Mouse (Mus musculus) CH12.LX (cell line): ENCODE results near the gene Clic5. TPM values are rescaled to one million over a fixed set of nuclear protein-coding genes. Genes with fewer than 3 reads are reported as not detected.

Experiments used
- DNase-seq: peaks from one replicate; pipeline ENCODE4 v3.0.0-alpha.2; 2013; ENCODE audit errors: extremely low read depth
- H3K27ac ChIP-seq: 2 replicates; pipeline ENCODE4 v1.5.1; 2012; ENCODE audit warnings: low read depth, mild to moderate bottlenecking, control low read depth, moderate library complexity; ENCODE audit not compliant: insufficient read depth
- H3K27me3 ChIP-seq: replicated peaks from 2 replicates; pipeline ENCODE3; 2012; ENCODE audit warnings: inconsistent platforms
- H3K36me3 ChIP-seq, 2 experiments: replicated peaks in 1 of 2; 2 replicates each; pipeline versions ENCODE3 to v1.6.1; 2012; ENCODE audit warnings: inconsistent platforms in 1 of 2, low read length in 1 of 2, mild to moderate bottlenecking in 1 of 2, mixed read lengths in 1 of 2, moderate library complexity in 1 of 2; ENCODE audit not compliant: control insufficient read depth in 1 of 2, insufficient read depth in 1 of 2
- H3K4me1 ChIP-seq, 2 experiments: 2 replicates each; pipeline ENCODE4 v1.6.1; 2012; ENCODE audit warnings: inconsistent platforms in 1 of 2, moderate library complexity in 1 of 2; ENCODE audit not compliant: insufficient read depth in 2 of 2, control insufficient read depth in 1 of 2
- H3K4me2 ChIP-seq: 2 replicates; pipeline ENCODE4 v1.6.1; 2012; ENCODE audit warnings: low read depth, mild to moderate bottlenecking, control low read depth; ENCODE audit not compliant: poor library complexity, insufficient read depth, severe bottlenecking
- H3K4me3 ChIP-seq, 3 experiments: fragments of 150-350 bp in 1 of 3; sonication (generic) in 1 of 3; replicated peaks in 1 of 3; 2 replicates each; pipeline versions ENCODE3 to v1.5.1; 2011 to 2012; ENCODE audit warnings: low read depth in 2 of 3, low read length in 2 of 3, mild to moderate bottlenecking in 2 of 3, moderate library complexity in 2 of 3, control low read depth in 1 of 3, improper control_type of control experiment in 1 of 3, inconsistent platforms in 1 of 3, mixed read lengths in 1 of 3; ENCODE audit not compliant: poor library complexity in 1 of 3
- H3K79me2 ChIP-seq: replicated peaks from 2 replicates; pipeline ENCODE4 v1.6.1; 2012; ENCODE audit warnings: mild to moderate bottlenecking, moderate library complexity; ENCODE audit not compliant: control insufficient read depth, poor library complexity, insufficient read depth, severe bottlenecking; ENCODE audit errors: extremely low read depth
- H3K9ac ChIP-seq: 2 replicates; pipeline ENCODE4 v1.6.1; 2012; ENCODE audit warnings: low read depth, mild to moderate bottlenecking, control low read depth, moderate library complexity; ENCODE audit not compliant: insufficient read depth
- H3K9me3 ChIP-seq: replicated peaks from 2 replicates; pipeline ENCODE3; 2012; ENCODE audit warnings: low read length, inconsistent platforms, mixed read lengths
- BHLHE40 ChIP-seq: IDR thresholded peaks from 2 replicates; pipeline ENCODE4 v1.6.1; 2011; ENCODE audit warnings: mild to moderate bottlenecking, low read depth, low read length, improper control_type of control experiment
- CHD1 ChIP-seq: IDR thresholded peaks from 2 replicates; pipeline ENCODE4 v1.6.1; 2012; ENCODE audit warnings: low read depth, low read length, improper control_type of control experiment, inconsistent platforms
- CTCF ChIP-seq, 2 experiments: IDR thresholded peaks in 1 of 2; conservative IDR thresholded peaks in 1 of 2; 2 replicates each; pipeline ENCODE4 v1.5.1; 2011 to 2012; ENCODE audit warnings: low read depth in 2 of 2, low read length in 2 of 2, improper control_type of control experiment in 1 of 2, inconsistent platforms in 1 of 2, mild to moderate bottlenecking in 1 of 2, moderate library complexity in 1 of 2
- E2F4 ChIP-seq: IDR thresholded peaks from 2 replicates; pipeline ENCODE4 v1.6.1; 2011; ENCODE audit warnings: low read depth, low read length, improper control_type of control experiment; ENCODE audit not compliant: insufficient replicate concordance
- EP300 ChIP-seq: IDR thresholded peaks from 2 replicates; pipeline ENCODE4 v1.6.1; 2011; ENCODE audit warnings: low read length, improper control_type of control experiment
- HCFC1 ChIP-seq: IDR thresholded peaks from 2 replicates; pipeline ENCODE4 v1.6.1; 2012; ENCODE audit warnings: low read depth, mild to moderate bottlenecking, inconsistent platforms, low read length, improper control_type of control experiment
- IRF4 ChIP-seq: IDR thresholded peaks from 2 replicates; pipeline ENCODE4 v1.6.1; 2014; ENCODE audit warnings: low read depth, mild to moderate bottlenecking, inconsistent platforms, low read length, improper control_type of control experiment
- KAT2A ChIP-seq: IDR thresholded peaks from 2 replicates; pipeline ENCODE4 v1.6.1; 2012; ENCODE audit warnings: low read length, improper control_type of control experiment, inconsistent platforms; ENCODE audit not compliant: insufficient replicate concordance
- MAFK ChIP-seq: IDR thresholded peaks from 2 replicates; pipeline ENCODE4 v1.6.1; 2011; ENCODE audit warnings: low read length, improper control_type of control experiment; ENCODE audit not compliant: insufficient replicate concordance
- MAX ChIP-seq: IDR thresholded peaks from 2 replicates; pipeline ENCODE4 v1.6.1; 2011; ENCODE audit warnings: low read length, improper control_type of control experiment
- MAZ ChIP-seq: IDR thresholded peaks from 2 replicates; pipeline ENCODE4 v1.6.1; 2012; ENCODE audit warnings: low read depth, mild to moderate bottlenecking, inconsistent platforms, low read length, improper control_type of control experiment, moderate library complexity
- MEF2A ChIP-seq: IDR thresholded peaks from 2 replicates; pipeline ENCODE4 v1.6.1; 2014; ENCODE audit warnings: low read depth, mild to moderate bottlenecking, inconsistent platforms, low read length, improper control_type of control experiment, borderline replicate concordance
- MYC ChIP-seq: IDR thresholded peaks from 2 replicates; pipeline ENCODE4 v1.6.1; 2011; ENCODE audit warnings: low read depth, mild to moderate bottlenecking, improper control_type of control experiment, low read length
- POLR2AphosphoS2 ChIP-seq: IDR thresholded peaks from 2 replicates; pipeline ENCODE4 v1.6.1; 2011; ENCODE audit warnings: low read depth, low read length, improper control_type of control experiment
- RAD21 ChIP-seq: IDR thresholded peaks from 2 replicates; pipeline ENCODE4 v1.6.1; 2011; ENCODE audit warnings: low read depth, mild to moderate bottlenecking, low read length, improper control_type of control experiment, moderate library complexity
- TCF12 ChIP-seq: IDR thresholded peaks from 2 replicates; pipeline ENCODE4 v1.6.1; 2014; ENCODE audit warnings: low read depth, mild to moderate bottlenecking, inconsistent platforms, low read length, improper control_type of control experiment
- ZC3H11A ChIP-seq: IDR thresholded peaks from 2 replicates; pipeline ENCODE4 v1.6.1; 2012; ENCODE audit warnings: low read depth, mild to moderate bottlenecking, inconsistent platforms, low read length, improper control_type of control experiment
- dilution Hi-C: fragments of 300-500 bp; cut with MboI; formaldehyde crosslinking; loops from 2 replicates; pipeline ENCODE4 v1.14.3; 2020; ENCODE audit warnings: low sequenced_read_pairs; ENCODE audit not compliant: extremely low pct_unique_long_range_greater_than_20kb, extremely low pct_ligation_motif_present
- in situ Hi-C: fragments of 300-500 bp; cut with MboI; formaldehyde crosslinking; loops from 3 replicates; pipeline ENCODE4 v1.14.3; 2019; ENCODE audit warnings: low sequenced_read_pairs, low pct_ligation_motif_present, low pct_unique_long_range_greater_than_20kb, mixed read lengths
- polyA plus RNA-seq: library from polyadenylated mRNA; unstranded; fragments of >175 nt; gene quantifications from 2 replicates; pipeline ENCODE4 v1.2.1, GENCODE M21; 2012; ENCODE audit warnings: low read depth; ENCODE audit not compliant: insufficient read length
- total RNA-seq, 2 experiments: library from RNA; depleted of rRNA; stranded (reverse); fragments of 300-350 nt in 1 of 2; fragments of >200 nt in 1 of 2; gene quantifications; 2 replicates each; pipeline ENCODE4 v1.2.3; 2012 to 2014

Gene Clic5
- total and polyA plus RNA-seq, 3 experiments = not detected

GRCm38 (mm10) chr17:44190246-44190645, 1.9 kb downstream of the Clic5 start:
- TF ChIP-seq EP300 (no peak), MAZ (no peak), MAFK (no peak), ZC3H11A (no peak), MYC (no peak), E2F4 (no peak), RAD21 (no peak), HCFC1 (no peak), CHD1 (no peak), TCF12 (no peak)
- Histone ChIP-seq H3K4me1 (peaks cover 0 to 7% of the 10 kb centered on the region in 2 experiments; a peak in 2 of 4 replicates), H3K4me3 (no peak overlapping the region), H3K4me2 (no peak overlapping the region), H3K27me3 (peaks cover 55% of the 10 kb centered on the region), H3K9me3 (peaks cover 8% of the 10 kb centered on the region), H3K27ac (no peak overlapping the region), H3K79me2 (no peaks in the 10 kb centered on the region), H3K9ac (no peak overlapping the region), H3K36me3 (no peaks in the 10 kb centered on the region)
- dilution Hi-C loops (no loop called here), in situ Hi-C loops (no loop called here)
- DNase-seq = no peak

- H3K36me3 ChIP-seq = no peaks in the 10 kb centered on the region
- in situ Hi-C loops (no loop called here), dilution Hi-C loops (no loop called here)
- no peak overlapping the region for H3K9ac ChIP-seq
- H3K4me2 ChIP-seq = no peak overlapping the region
- no peak overlapping the region for H3K27ac ChIP-seq
- H3K79me2 ChIP-seq = no peaks in the 10 kb centered on the region
- peaks cover 0 to 7% of the 10 kb centered on the region in 2 experiments; a peak in 2 of 4 replicates for H3K4me1 ChIP-seq
- no peaks in the 10 kb centered on the region for H3K9me3 ChIP-seq
- H3K4me3 ChIP-seq = no peak overlapping the region
- TF ChIP-seq MAX = no peak
- no peak for TF ChIP-seq CHD1
- no peak for TF ChIP-seq ZC3H11A
- TF ChIP-seq IRF4 = no peak
- TF ChIP-seq RAD21 = no peak
- no peak for TF ChIP-seq MEF2A
- no peak for TF ChIP-seq KAT2A
- TF ChIP-seq CTCF (conservative IDR thresholded peaks at IDR 0.05 in 1 of 2, IDR thresholded peaks at IDR 0.05 in 1 of 2; ENCODE audit: low read depth in 2 of 2, low read length in 2 of 2) = no peak
- TF ChIP-seq BHLHE40 = no peak
- no peak for TF ChIP-seq MAFK
- no peak for TF ChIP-seq POLR2AphosphoS2
- H3K27me3 ChIP-seq = peaks cover 52% of the 10 kb centered on the region
- no peak for DNase-seq
Observed at GRCm38 (mm10) chr17:44192981-44193380, 4.6 kb downstream of the Clic5 start.
